Mouse (Mus musculus) MN1 (cell line): ENCODE measurements around the gene Coq7.
A peak's percentile ranks its signal among the peaks of the same experiment; 100 is the strongest.

Source experiments
- DNase-seq: peaks from one replicate; pipeline ENCODE4 v3.0.0-alpha.2; 2016; ENCODE audit warnings: low spot score

Gene Coq7

DNA sequence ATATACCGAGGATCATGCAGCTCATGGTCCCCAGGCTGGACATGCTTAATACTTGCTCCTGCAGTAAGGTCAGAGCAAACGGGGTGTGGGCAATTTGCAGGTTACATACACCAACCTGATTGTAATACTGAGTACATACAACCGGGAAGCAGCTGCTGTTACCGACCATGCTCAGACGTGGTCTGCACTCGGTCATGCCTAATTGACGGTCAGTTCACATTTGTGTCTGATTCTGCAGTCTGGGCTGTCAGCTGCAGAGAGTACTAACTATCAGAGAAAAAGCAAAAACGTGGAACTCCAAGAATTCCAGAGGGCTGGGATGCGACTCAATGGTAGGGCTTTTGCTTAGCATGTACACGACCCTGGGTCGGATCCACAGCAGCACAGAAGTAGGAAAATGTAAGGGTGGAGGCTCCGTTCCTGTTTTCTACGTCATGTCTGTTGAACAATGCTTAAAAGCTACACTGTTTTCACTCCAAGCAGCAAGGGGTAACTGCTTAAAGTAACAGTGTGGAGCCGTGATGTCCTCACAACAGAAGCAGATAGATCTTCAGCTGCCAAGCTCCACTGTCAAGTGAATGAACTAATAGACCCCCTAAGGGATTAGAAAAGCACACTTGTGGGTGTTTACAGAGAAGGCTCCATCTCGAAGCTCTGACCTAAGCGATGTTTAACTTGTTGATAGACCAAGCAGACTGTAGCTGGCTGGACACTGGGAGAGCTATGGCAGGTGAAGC is 71.6 kb downstream of the Coq7 start:
- DNase-seq: peak; percentile 16
